Mouse (Mus musculus) CH12.LX (cell line): Measurements from ENCODE around the gene Nup62. TPM values are rescaled to one million over a fixed set of nuclear protein-coding genes. Genes with fewer than 3 reads are reported as not detected.

Source experiments
- DNase-seq: peaks from one replicate; pipeline ENCODE4 v3.0.0-alpha.2; 2013; ENCODE audit errors: extremely low read depth
- H3K27ac ChIP-seq: 2 replicates; pipeline ENCODE4 v1.5.1; 2012; ENCODE audit warnings: low read depth, mild to moderate bottlenecking, control low read depth, moderate library complexity; ENCODE audit not compliant: insufficient read depth
- H3K27me3 ChIP-seq: replicated peaks from 2 replicates; pipeline ENCODE3; 2012; ENCODE audit warnings: inconsistent platforms
- H3K36me3 ChIP-seq, 2 experiments: replicated peaks in 1 of 2; 2 replicates each; pipeline versions ENCODE3 to v1.6.1; 2012; ENCODE audit warnings: inconsistent platforms in 1 of 2, low read length in 1 of 2, mild to moderate bottlenecking in 1 of 2, mixed read lengths in 1 of 2, moderate library complexity in 1 of 2; ENCODE audit not compliant: control insufficient read depth in 1 of 2, insufficient read depth in 1 of 2
- H3K4me1 ChIP-seq, 2 experiments: 2 replicates each; pipeline ENCODE4 v1.6.1; 2012; ENCODE audit warnings: inconsistent platforms in 1 of 2, moderate library complexity in 1 of 2; ENCODE audit not compliant: insufficient read depth in 2 of 2, control insufficient read depth in 1 of 2
- H3K4me2 ChIP-seq: 2 replicates; pipeline ENCODE4 v1.6.1; 2012; ENCODE audit warnings: low read depth, mild to moderate bottlenecking, control low read depth; ENCODE audit not compliant: poor library complexity, insufficient read depth, severe bottlenecking
- H3K4me3 ChIP-seq, 3 experiments: fragments of 150-350 bp in 1 of 3; sonication (generic) in 1 of 3; replicated peaks in 1 of 3; 2 replicates each; pipeline versions ENCODE3 to v1.5.1; 2011 to 2012; ENCODE audit warnings: low read depth in 2 of 3, low read length in 2 of 3, mild to moderate bottlenecking in 2 of 3, moderate library complexity in 2 of 3, control low read depth in 1 of 3, improper control_type of control experiment in 1 of 3, inconsistent platforms in 1 of 3, mixed read lengths in 1 of 3; ENCODE audit not compliant: poor library complexity in 1 of 3
- H3K79me2 ChIP-seq: replicated peaks from 2 replicates; pipeline ENCODE4 v1.6.1; 2012; ENCODE audit warnings: mild to moderate bottlenecking, moderate library complexity; ENCODE audit not compliant: control insufficient read depth, poor library complexity, insufficient read depth, severe bottlenecking; ENCODE audit errors: extremely low read depth
- H3K9ac ChIP-seq: 2 replicates; pipeline ENCODE4 v1.6.1; 2012; ENCODE audit warnings: low read depth, mild to moderate bottlenecking, control low read depth, moderate library complexity; ENCODE audit not compliant: insufficient read depth
- H3K9me3 ChIP-seq: replicated peaks from 2 replicates; pipeline ENCODE3; 2012; ENCODE audit warnings: low read length, inconsistent platforms, mixed read lengths
- CTCF ChIP-seq, 2 experiments: IDR thresholded peaks in 1 of 2; conservative IDR thresholded peaks in 1 of 2; 2 replicates each; pipeline ENCODE4 v1.5.1; 2011 to 2012; ENCODE audit warnings: low read depth in 2 of 2, low read length in 2 of 2, improper control_type of control experiment in 1 of 2, inconsistent platforms in 1 of 2, mild to moderate bottlenecking in 1 of 2, moderate library complexity in 1 of 2
- ELF1 ChIP-seq: IDR thresholded peaks from 2 replicates; pipeline ENCODE4 v1.6.1; 2014; ENCODE audit warnings: low read depth, mild to moderate bottlenecking, inconsistent platforms, low read length, improper control_type of control experiment
- ETS1 ChIP-seq: conservative IDR thresholded peaks from 2 replicates; pipeline ENCODE4 v1.6.1; 2012; ENCODE audit warnings: low read depth, mild to moderate bottlenecking, inconsistent platforms, low read length, improper control_type of control experiment, moderate library complexity
- HCFC1 ChIP-seq: IDR thresholded peaks from 2 replicates; pipeline ENCODE4 v1.6.1; 2012; ENCODE audit warnings: low read depth, mild to moderate bottlenecking, inconsistent platforms, low read length, improper control_type of control experiment
- IRF4 ChIP-seq: IDR thresholded peaks from 2 replicates; pipeline ENCODE4 v1.6.1; 2014; ENCODE audit warnings: low read depth, mild to moderate bottlenecking, inconsistent platforms, low read length, improper control_type of control experiment
- MEF2A ChIP-seq: IDR thresholded peaks from 2 replicates; pipeline ENCODE4 v1.6.1; 2014; ENCODE audit warnings: low read depth, mild to moderate bottlenecking, inconsistent platforms, low read length, improper control_type of control experiment, borderline replicate concordance
- MXI1 ChIP-seq: IDR thresholded peaks from 2 replicates; pipeline ENCODE4 v1.6.1; 2011; ENCODE audit warnings: mild to moderate bottlenecking, low read depth, low read length, improper control_type of control experiment
- NRF1 ChIP-seq: IDR thresholded peaks from 2 replicates; pipeline ENCODE4 v1.6.1; 2014; ENCODE audit warnings: low read depth, mild to moderate bottlenecking, inconsistent platforms, low read length, improper control_type of control experiment, moderate library complexity
- SIN3A ChIP-seq: IDR thresholded peaks from 2 replicates; pipeline ENCODE4 v1.6.1; 2012; ENCODE audit warnings: low read length, improper control_type of control experiment, inconsistent platforms
- TCF12 ChIP-seq: IDR thresholded peaks from 2 replicates; pipeline ENCODE4 v1.6.1; 2014; ENCODE audit warnings: low read depth, mild to moderate bottlenecking, inconsistent platforms, low read length, improper control_type of control experiment
- USF1 ChIP-seq: IDR thresholded peaks from 2 replicates; pipeline ENCODE4 v1.6.1; 2014; ENCODE audit warnings: low read depth, mild to moderate bottlenecking, inconsistent platforms, low read length, improper control_type of control experiment
- ZC3H11A ChIP-seq: IDR thresholded peaks from 2 replicates; pipeline ENCODE4 v1.6.1; 2012; ENCODE audit warnings: low read depth, mild to moderate bottlenecking, inconsistent platforms, low read length, improper control_type of control experiment
- ZKSCAN1 ChIP-seq: IDR thresholded peaks from 2 replicates; pipeline ENCODE4 v1.6.1; 2012; ENCODE audit warnings: low read depth, inconsistent platforms, low read length, improper control_type of control experiment, borderline replicate concordance
- ZNF384 ChIP-seq: IDR thresholded peaks from 2 replicates; pipeline ENCODE4 v1.6.1; 2012; ENCODE audit warnings: low read depth, low read length, improper control_type of control experiment, inconsistent platforms
- dilution Hi-C: fragments of 300-500 bp; cut with MboI; formaldehyde crosslinking; loops from 2 replicates; pipeline ENCODE4 v1.14.3; 2020; ENCODE audit warnings: low sequenced_read_pairs; ENCODE audit not compliant: extremely low pct_unique_long_range_greater_than_20kb, extremely low pct_ligation_motif_present
- in situ Hi-C: fragments of 300-500 bp; cut with MboI; formaldehyde crosslinking; loops from 3 replicates; pipeline ENCODE4 v1.14.3; 2019; ENCODE audit warnings: low sequenced_read_pairs, low pct_ligation_motif_present, low pct_unique_long_range_greater_than_20kb, mixed read lengths
- polyA plus RNA-seq: library from polyadenylated mRNA; unstranded; fragments of >175 nt; gene quantifications from 2 replicates; pipeline ENCODE4 v1.2.1, GENCODE M21; 2012; ENCODE audit warnings: low read depth; ENCODE audit not compliant: insufficient read length
- total RNA-seq, 2 experiments: library from RNA; depleted of rRNA; stranded (reverse); fragments of 300-350 nt in 1 of 2; fragments of >200 nt in 1 of 2; gene quantifications; 2 replicates each; pipeline ENCODE4 v1.2.3; 2012 to 2014

The Nup62 gene
- total and polyA plus RNA-seq, 3 experiments = 93.3 to 151 (median 101) TPM

DNA sequence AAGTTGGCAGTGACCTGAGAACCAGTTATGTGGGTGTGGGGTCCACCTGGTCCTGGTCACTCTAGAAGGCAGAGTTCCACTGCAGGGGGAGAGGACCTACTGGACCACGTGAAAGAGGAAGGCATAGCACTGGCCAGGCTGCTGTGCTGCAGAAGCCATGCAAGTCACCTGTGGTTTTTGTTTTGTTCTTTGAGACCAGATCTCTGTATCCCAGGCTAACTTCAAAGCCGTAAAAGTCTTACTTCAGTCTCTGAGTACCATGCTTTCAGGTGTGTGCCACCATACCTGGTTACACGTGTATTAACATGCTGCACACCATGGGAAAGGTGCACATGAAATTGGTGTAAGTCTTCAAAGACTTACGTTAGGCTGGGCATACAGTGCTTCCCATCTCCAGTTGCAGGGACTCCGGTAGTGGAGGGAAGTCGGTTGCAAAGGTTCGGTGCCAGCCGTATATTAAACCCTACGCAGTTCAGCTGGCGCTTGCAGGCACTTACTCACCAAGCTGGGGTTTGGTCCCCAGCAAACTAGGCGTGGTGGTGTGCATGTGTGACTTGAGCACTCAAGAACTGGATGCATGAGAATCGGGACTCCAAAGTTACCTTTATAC is 35.8 kb downstream of the Nup62 start:
- H3K9ac ChIP-seq = no peak overlapping the region
- H3K4me1 ChIP-seq = peaks cover 18 to 56% of the 10 kb centered on the region in 2 experiments
- H3K9me3 ChIP-seq = no peaks in the 10 kb centered on the region
- TF ChIP-seq USF1 (no peak), CTCF (conservative IDR thresholded peaks at IDR 0.05 in 1 of 2, IDR thresholded peaks at IDR 0.05 in 1 of 2; ENCODE audit: low read depth in 2 of 2, low read length in 2 of 2) (no peak), ELF1 (no peak), NRF1 (no peak), SIN3A (no peak), IRF4 (no peak), HCFC1 (no peak)
- in situ Hi-C loops = loop anchor here (10.0 kb wide), 1 partner anchor 103 kb away; no protein-coding TSS in a partner anchor
- no peak overlapping the region for H3K27ac ChIP-seq
- peaks cover 11 to 31% of the 10 kb centered on the region in 2 experiments for H3K36me3 ChIP-seq
- dilution Hi-C loops = no loop called here
- no peak overlapping the region for H3K4me3 ChIP-seq
- no peaks in the 10 kb centered on the region for H3K27me3 ChIP-seq
- H3K79me2 ChIP-seq = peaks cover 28% of the 10 kb centered on the region
- H3K4me2 ChIP-seq = no peak overlapping the region
- no peak for DNase-seq

DNA sequence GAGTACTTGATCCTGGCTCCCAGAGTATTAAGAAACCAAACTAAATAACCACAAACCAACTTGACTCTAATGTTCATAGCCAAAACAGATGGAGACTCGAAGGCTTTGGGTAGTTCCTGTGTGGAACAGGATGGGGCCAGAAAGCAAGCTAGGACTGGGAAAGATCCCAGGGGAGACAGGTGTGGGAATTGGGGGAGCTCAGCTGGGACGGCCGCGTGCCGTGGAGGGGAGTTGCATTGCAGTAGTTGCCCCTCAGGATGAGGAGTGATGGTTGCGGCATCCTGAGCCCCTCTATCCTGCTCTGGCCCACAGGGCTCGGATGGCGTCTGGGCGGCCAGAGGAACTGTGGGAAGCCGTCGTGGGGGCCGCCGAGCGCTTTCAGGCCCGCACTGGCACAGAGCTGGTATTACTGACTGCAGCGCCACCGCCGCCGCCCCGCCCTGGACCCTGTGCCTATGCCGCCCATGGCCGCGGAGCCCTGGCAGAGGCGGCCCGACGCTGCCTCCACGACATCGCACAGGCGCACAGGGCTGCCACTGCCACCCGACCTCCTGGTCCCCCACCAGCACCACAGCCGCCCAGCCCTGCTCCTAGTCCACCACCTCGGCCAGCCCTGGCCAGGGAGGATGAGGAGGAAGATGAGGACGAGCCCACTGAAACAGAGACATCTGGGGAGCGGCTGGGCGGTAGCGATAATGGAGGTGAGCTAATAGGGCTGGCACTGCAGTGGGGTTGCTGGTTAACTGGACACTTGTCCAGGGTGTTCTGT is 36.6 kb downstream of the Nup62 start:
- TF ChIP-seq ZC3H11A (no peak), TCF12 (no peak), MXI1 (no peak), ETS1 (no peak), ZKSCAN1 (no peak), HCFC1 (no peak), ZNF384 (no peak), MEF2A (no peak)
- Histone ChIP-seq H3K9ac (no peak overlapping the region), H3K27me3 (no peaks in the 10 kb centered on the region), H3K4me3 (no peak overlapping the region), H3K4me2 (no peak overlapping the region), H3K27ac (no peak overlapping the region), H3K9me3 (no peaks in the 10 kb centered on the region), H3K4me1 (peaks cover 18 to 51% of the 10 kb centered on the region in 2 experiments), H3K79me2 (peaks cover 28% of the 10 kb centered on the region), H3K36me3 (peaks cover 8 to 27% of the 10 kb centered on the region in 2 experiments)
- DNase-seq = no peak
- in situ Hi-C loops = loop anchor here (10.0 kb wide), 1 partner anchor 102 kb away; no protein-coding TSS in a partner anchor
- dilution Hi-C loops = no loop called here
